Mouse (Mus musculus): ENCODE data around the gene Caskin1. TPM values are rescaled to one million over a fixed set of nuclear protein-coding genes. Genes with fewer than 3 reads are reported as not detected.
A peak's percentile ranks its signal among the peaks of the same experiment; 100 is the strongest.
"Not testable (repeated sequence)": the region's sequence is repeated elsewhere in the genome, so short reads cannot be mapped to it uniquely, and the experiment has no call there.

Caskin1 gene
- polyA plus RNA-seq, 1 experiment from 2014 or later, result 45.7 TPM

GRCm38 (mm10) chr17:24454218-24454755 lies 34.1 kb upstream of the Caskin1 start:
- DNase-seq (ENCODE audit: low spot score) (no peak), ATAC-seq (ENCODE audit: low FRiP score) (no peak)
- H3K9me3 ChIP-seq (ENCODE audit: control insufficient read depth, low read length), result no peaks in the 10 kb centered on the region
- H3K27ac ChIP-seq, result peak overlapping the region; percentile 95
- peak overlapping the region; percentile 81 for H3K4me3 ChIP-seq (replicated peaks; ENCODE audit: low read length)
- H3K36me3 ChIP-seq (replicated peaks; ENCODE audit: control insufficient read depth, insufficient read depth), result peaks cover 24% of the 10 kb centered on the region
- H3K9ac ChIP-seq, result peak overlapping the region; percentile 94
- H3K27me3 ChIP-seq (ENCODE audit: control insufficient read depth, insufficient read depth, low read length), result no peaks in the 10 kb centered on the region
- 13% methylated on average over 14 of the region's 14 CpGs for WGBS
- peaks cover 14% of the 10 kb centered on the region for H3K4me1 ChIP-seq (replicated peaks; ENCODE audit: control insufficient read depth, insufficient read depth, low read length)
- peak overlapping the region; percentile 72 for H3K4me2 ChIP-seq (replicated peaks)

- WGBS, result under 1% methylated on average over 66 of the region's 67 CpGs
- H3K4me1 ChIP-seq (replicated peaks; ENCODE audit: control insufficient read depth, insufficient read depth, low read length), result peaks cover 14% of the 10 kb centered on the region
- peak overlapping the region; percentile 72 for H3K4me2 ChIP-seq (replicated peaks)
- ATAC-seq (ENCODE audit: low FRiP score), result peak; percentile 94
- H3K9ac ChIP-seq, result peak overlapping the region; percentile 94
- peak overlapping the region; percentile 95 for H3K27ac ChIP-seq
- peak overlapping the region; percentile 81 for H3K4me3 ChIP-seq (replicated peaks; ENCODE audit: low read length)
- H3K27me3 ChIP-seq (ENCODE audit: control insufficient read depth, insufficient read depth, low read length), result no peaks in the 10 kb centered on the region
- no peaks in the 10 kb centered on the region for H3K9me3 ChIP-seq (ENCODE audit: control insufficient read depth, low read length)
- H3K36me3 ChIP-seq (replicated peaks; ENCODE audit: control insufficient read depth, insufficient read depth), result peaks cover 17% of the 10 kb centered on the region
- peak; percentile 99 for DNase-seq (ENCODE audit: low spot score)
These were observed 33.5 kb upstream of the Caskin1 start for GRCm38 (mm10) chr17:24454756-24455522.

- Histone ChIP-seq H3K4me1 (replicated peaks; ENCODE audit: control insufficient read depth, insufficient read depth, low read length) (peaks cover 14% of the 10 kb centered on the region), H3K4me2 (replicated peaks) (peak overlapping the region; percentile 37), H3K36me3 (replicated peaks; ENCODE audit: control insufficient read depth, insufficient read depth) (peaks cover 10% of the 10 kb centered on the region)
- not testable (repeated sequence) for H3K4me3 ChIP-seq (replicated peaks; ENCODE audit: low read length); ATAC-seq (ENCODE audit: low FRiP score); H3K27ac ChIP-seq; H3K9me3 ChIP-seq (ENCODE audit: control insufficient read depth, low read length); H3K27me3 ChIP-seq (ENCODE audit: control insufficient read depth, insufficient read depth, low read length); H3K9ac ChIP-seq; DNase-seq (ENCODE audit: low spot score)
- 55% methylated on average over 9 of the region's 10 CpGs for WGBS
These were observed 32.7 kb upstream of the Caskin1 start for GRCm38 (mm10) chr17:24455523-24456206.

DNA sequence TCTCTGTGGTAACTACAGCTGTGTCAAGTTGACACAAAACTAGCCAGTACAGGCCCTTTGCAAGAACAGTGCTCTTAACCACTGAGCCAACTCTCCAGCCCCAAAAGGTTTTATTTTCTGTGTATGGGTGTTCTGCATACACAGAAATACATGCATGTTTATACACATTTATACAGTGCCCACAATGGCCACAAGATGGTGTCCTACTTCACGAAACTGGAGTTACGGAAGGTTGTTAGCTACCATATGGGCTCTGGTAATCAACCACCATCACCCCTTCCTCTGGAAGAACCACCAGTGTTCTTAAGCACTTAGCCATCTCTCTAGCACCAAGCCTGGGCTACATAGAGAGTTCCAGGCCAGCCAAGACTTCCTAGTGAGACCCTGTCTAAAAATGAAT lies 26.8 kb upstream of the Caskin1 start:
- no peaks in the 10 kb centered on the region for H3K36me3 ChIP-seq (replicated peaks; ENCODE audit: control insufficient read depth, insufficient read depth)
- no peak for DNase-seq (ENCODE audit: low spot score)
- ATAC-seq (ENCODE audit: low FRiP score), result no peak
- WGBS, result 77% methylated on average over 2 of the region's 2 CpGs
- H3K9ac ChIP-seq, result no peak overlapping the region
- H3K4me3 ChIP-seq (replicated peaks; ENCODE audit: low read length), result no peak overlapping the region
- H3K27me3 ChIP-seq (ENCODE audit: control insufficient read depth, insufficient read depth, low read length), result no peaks in the 10 kb centered on the region
- H3K4me1 ChIP-seq (replicated peaks; ENCODE audit: control insufficient read depth, insufficient read depth, low read length), result no peaks in the 10 kb centered on the region
- no peak overlapping the region for H3K27ac ChIP-seq
- H3K9me3 ChIP-seq (ENCODE audit: control insufficient read depth, low read length), result no peaks in the 10 kb centered on the region
- H3K4me2 ChIP-seq (replicated peaks), result no peak overlapping the region

DNA sequence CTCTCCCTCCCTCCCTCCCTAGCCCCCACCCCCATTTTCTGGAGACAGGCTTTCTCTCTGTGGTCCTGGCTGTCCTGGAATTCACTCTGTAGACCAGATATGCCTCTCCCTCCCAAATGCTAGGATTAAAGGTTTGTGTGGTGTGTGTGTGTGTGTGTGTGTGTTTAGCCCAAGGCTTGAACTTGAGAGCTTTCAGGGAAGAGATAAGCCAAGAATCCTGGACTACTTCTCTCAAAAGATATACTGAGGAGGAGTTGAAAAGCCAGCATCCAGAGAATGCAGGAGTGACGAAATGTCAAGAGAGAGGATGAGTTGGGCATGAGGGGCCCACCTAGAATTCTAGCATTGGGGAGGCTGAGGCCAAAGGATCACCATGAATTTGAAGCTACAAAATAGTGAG lies 25.5 kb upstream of the Caskin1 start:
- no peak overlapping the region for H3K4me3 ChIP-seq (replicated peaks; ENCODE audit: low read length)
- DNase-seq (ENCODE audit: low spot score) (no peak), ATAC-seq (ENCODE audit: low FRiP score) (no peak)
- no peak overlapping the region for H3K9ac ChIP-seq
- H3K27me3 ChIP-seq (ENCODE audit: control insufficient read depth, insufficient read depth, low read length), result no peaks in the 10 kb centered on the region
- 100% methylated on average over 1 of the region's 1 CpGs for WGBS
- no peak overlapping the region for H3K27ac ChIP-seq
- no peak overlapping the region for H3K4me2 ChIP-seq (replicated peaks)
- no peaks in the 10 kb centered on the region for H3K4me1 ChIP-seq (replicated peaks; ENCODE audit: control insufficient read depth, insufficient read depth, low read length)
- H3K36me3 ChIP-seq (replicated peaks; ENCODE audit: control insufficient read depth, insufficient read depth), result no peaks in the 10 kb centered on the region
- H3K9me3 ChIP-seq (ENCODE audit: control insufficient read depth, low read length), result no peaks in the 10 kb centered on the region

DNA sequence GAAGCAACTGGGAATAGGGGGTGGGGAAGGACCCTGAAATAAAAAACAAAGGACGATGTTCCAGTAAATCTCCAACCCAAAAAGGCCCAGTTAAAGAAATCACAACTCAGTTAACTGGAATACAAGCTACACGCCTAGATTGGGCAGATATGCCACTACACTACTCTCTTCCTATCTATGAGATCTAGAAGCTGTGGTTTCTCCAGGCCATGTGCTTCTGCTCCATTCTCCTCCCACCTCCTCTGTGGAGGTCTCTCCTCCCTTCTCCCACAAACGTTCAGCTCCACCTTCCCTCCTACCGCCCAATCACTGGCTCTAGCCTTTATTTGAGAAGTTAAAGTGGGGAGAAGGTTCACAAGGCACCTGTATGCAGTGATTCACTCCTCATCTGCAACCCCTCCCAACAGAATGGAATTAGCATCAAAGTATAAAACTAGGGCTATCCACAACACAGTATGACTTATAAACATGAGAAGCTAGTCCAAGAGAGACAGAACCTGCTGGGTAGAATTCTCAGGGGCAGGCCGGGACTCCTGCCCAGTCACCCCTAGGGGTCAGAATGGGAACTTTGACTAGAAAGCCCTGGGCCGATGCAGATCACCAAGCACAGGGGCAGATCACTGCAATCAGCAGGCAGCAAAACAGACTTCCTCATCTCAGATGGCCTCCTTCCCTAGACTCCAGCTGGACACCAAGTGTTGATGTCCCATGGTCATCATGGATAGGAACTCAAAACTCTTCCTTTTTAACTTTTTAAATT lies 24.8 kb upstream of the Caskin1 start:
- H3K4me2 ChIP-seq (replicated peaks), result no peak overlapping the region
- 66% methylated on average over 6 of the region's 6 CpGs for WGBS
- no peak overlapping the region for H3K9ac ChIP-seq
- H3K9me3 ChIP-seq (ENCODE audit: control insufficient read depth, low read length), result no peaks in the 10 kb centered on the region
- no peaks in the 10 kb centered on the region for H3K36me3 ChIP-seq (replicated peaks; ENCODE audit: control insufficient read depth, insufficient read depth)
- H3K4me3 ChIP-seq (replicated peaks; ENCODE audit: low read length), result no peak overlapping the region
- H3K27ac ChIP-seq, result no peak overlapping the region
- DNase-seq (ENCODE audit: low spot score) (no peak), ATAC-seq (ENCODE audit: low FRiP score) (no peak)
- H3K4me1 ChIP-seq (replicated peaks; ENCODE audit: control insufficient read depth, insufficient read depth, low read length), result no peaks in the 10 kb centered on the region
- H3K27me3 ChIP-seq (ENCODE audit: control insufficient read depth, insufficient read depth, low read length), result no peaks in the 10 kb centered on the region

GRCm38 (mm10) chr17:24468636-24469246 lies 19.7 kb upstream of the Caskin1 start:
- Histone ChIP-seq H3K4me2 (replicated peaks) (no peak overlapping the region), H3K9me3 (ENCODE audit: control insufficient read depth, low read length) (no peaks in the 10 kb centered on the region), H3K27me3 (ENCODE audit: control insufficient read depth, insufficient read depth, low read length) (no peaks in the 10 kb centered on the region), H3K36me3 (replicated peaks; ENCODE audit: control insufficient read depth, insufficient read depth) (peaks cover 17% of the 10 kb centered on the region; the same call in 1 of the 2 replicates), H3K9ac (no peak overlapping the region), H3K4me3 (replicated peaks; ENCODE audit: low read length) (no peak overlapping the region), H3K27ac (no peak overlapping the region), H3K4me1 (replicated peaks; ENCODE audit: control insufficient read depth, insufficient read depth, low read length) (peaks cover 20% of the 10 kb centered on the region)
- no peak for ATAC-seq (ENCODE audit: low FRiP score)
- DNase-seq (ENCODE audit: low spot score), result no peak
- 93% methylated on average over 5 of the region's 5 CpGs for WGBS

GRCm38 (mm10) chr17:24469336-24469909 lies 19.0 kb upstream of the Caskin1 start:
- no peaks in the 10 kb centered on the region for H3K27me3 ChIP-seq (ENCODE audit: control insufficient read depth, insufficient read depth, low read length)
- WGBS, result 18% methylated on average over 7 of the region's 7 CpGs
- H3K9ac ChIP-seq, result peak overlapping the region; percentile 92
- no peaks in the 10 kb centered on the region for H3K9me3 ChIP-seq (ENCODE audit: control insufficient read depth, low read length)
- DNase-seq (ENCODE audit: low spot score) (no peak), ATAC-seq (ENCODE audit: low FRiP score) (no peak)
- peak overlapping the region; percentile 94 for H3K4me3 ChIP-seq (replicated peaks; ENCODE audit: low read length)
- peaks cover 20% of the 10 kb centered on the region for H3K4me1 ChIP-seq (replicated peaks; ENCODE audit: control insufficient read depth, insufficient read depth, low read length)
- peak overlapping the region; percentile 84 for H3K27ac ChIP-seq
- H3K4me2 ChIP-seq (replicated peaks), result peak overlapping the region; percentile 99
- peaks cover 24% of the 10 kb centered on the region for H3K36me3 ChIP-seq (replicated peaks; ENCODE audit: control insufficient read depth, insufficient read depth)
